Mouse (Mus musculus) lung, adult 2 months (tissue): ENCODE data around the gene Atp6v1g1.

ENCODE experiments used
- CTCF ChIP-seq: fragments of 200-500 bp; IDR thresholded peaks from 2 replicates; pipeline ENCODE4 v1.5.1; 2011; ENCODE audit warnings: mild to moderate bottlenecking, low read length, control low read depth; ENCODE audit not compliant: insufficient read depth
- POLR2A ChIP-seq: fragments of 200-500 bp; IDR thresholded peaks from 2 replicates; pipeline ENCODE4 v1.6.1; 2011; ENCODE audit warnings: low read depth, mild to moderate bottlenecking, control low read depth, low read length, borderline replicate concordance; ENCODE audit errors: extremely low read depth

GRCm38 (mm10) chr4:63572621-63573020, 28.0 kb downstream of the Atp6v1g1 start:
- no peak for TF ChIP-seq CTCF
- TF ChIP-seq POLR2A = no peak
